Mouse (Mus musculus) midbrain, embryonic 12.5 days (tissue): Measurements from ENCODE around the gene Apeh. TPM values are rescaled to one million over a fixed set of nuclear protein-coding genes. Genes with fewer than 3 reads are reported as not detected.

Experiments used
- ATAC-seq: fragments of 200-750 bp; cut with Nextera tagmentation; 2 replicates; pipeline ENCODE4 v1.8.0; 2017; ENCODE audit warnings: low read depth, moderate TSS enrichment, moderate library complexity; ENCODE audit not compliant: low FRiP score
- H3K27ac ChIP-seq: fragments of 300-500 bp; sonication (generic); replicated peaks from 2 replicates; pipeline ENCODE4 v1.5.1; 2016; ENCODE audit warnings: mild to moderate bottlenecking
- H3K27me3 ChIP-seq: fragments of 300-500 bp; sonication (generic); 2 replicates; pipeline ENCODE4 v1.6.1; 2016; ENCODE audit warnings: mild to moderate bottlenecking
- H3K36me3 ChIP-seq: fragments of 300-500 bp; sonication (generic); 2 replicates; pipeline ENCODE4 v1.6.1; 2016
- H3K4me1 ChIP-seq: fragments of 300-500 bp; sonication (generic); 2 replicates; pipeline ENCODE4 v1.6.1; 2016
- H3K4me2 ChIP-seq: fragments of 300-500 bp; sonication (generic); replicated peaks from 2 replicates; pipeline ENCODE4 v1.6.1; 2016; ENCODE audit warnings: mild to moderate bottlenecking, moderate library complexity
- H3K4me3 ChIP-seq: fragments of 300-500 bp; sonication (generic); 2 replicates; pipeline ENCODE4 v1.5.1; 2016; ENCODE audit warnings: mild to moderate bottlenecking
- H3K9ac ChIP-seq: fragments of 300-500 bp; sonication (generic); replicated peaks from 2 replicates; pipeline ENCODE4 v1.6.1; 2016; ENCODE audit warnings: mild to moderate bottlenecking, moderate library complexity
- H3K9me3 ChIP-seq: fragments of 300-500 bp; sonication (generic); 2 replicates; pipeline ENCODE4 v1.6.1; 2016; ENCODE audit warnings: mild to moderate bottlenecking
- WGBS: fragments of 180-500 bp; shearing (Covaris S2); methylation state at CpG from one replicate; pipeline ENCODE4 v1.1.7; 2016; 5-methylcytosine and 5-hydroxymethylcytosine counted together
- polyA plus RNA-seq: library from polyadenylated mRNA; unstranded; fragments of >200 nt; fragmentation: Nextera tagmentation; extraction: Ambion mirVana; gene quantifications from 2 replicates; pipeline ENCODE4 v1.2.1, GENCODE M21; 2016

Apeh gene
- polyA plus RNA-seq, 1 experiment from 2014 or later: 63.2 TPM

DNA sequence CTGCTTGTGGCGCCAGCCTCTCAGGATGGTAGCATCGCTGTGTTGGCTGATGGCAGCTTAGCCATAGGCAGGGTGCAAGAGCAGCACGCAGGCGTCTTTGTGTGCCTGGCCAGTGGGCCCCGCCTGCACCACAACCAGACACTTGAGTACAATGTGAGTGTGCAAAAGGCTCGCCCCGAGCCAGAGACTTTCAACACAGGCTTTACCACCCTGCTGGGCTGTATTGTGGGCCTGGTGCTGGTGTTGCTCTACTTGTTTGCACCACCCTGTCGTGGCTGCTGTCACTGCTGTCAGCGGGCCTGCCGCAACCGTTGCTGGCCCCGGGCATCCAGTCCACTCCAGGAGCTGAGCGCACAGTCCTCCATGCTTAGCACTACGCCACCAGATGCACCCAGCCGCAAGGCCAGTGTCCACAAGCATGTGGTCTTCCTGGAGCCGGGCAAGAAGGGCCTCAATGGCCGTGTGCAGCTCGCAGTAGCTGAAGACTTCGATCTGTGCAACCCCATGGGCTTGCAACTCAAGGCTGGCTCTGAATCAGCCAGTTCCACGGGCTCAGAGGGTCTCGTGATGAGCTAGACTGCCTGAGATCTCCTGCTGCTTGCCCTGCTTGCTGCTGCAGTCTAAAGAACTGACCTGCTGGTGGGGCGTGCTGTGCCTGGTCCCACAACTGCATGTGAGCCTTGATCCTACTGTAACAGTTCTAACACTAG is 39.9 kb downstream of the Apeh start:
- Histone ChIP-seq H3K4me1 (peaks cover 11% of the 10 kb centered on the region), H3K9me3 (no peaks in the 10 kb centered on the region), H3K27me3 (no peaks in the 10 kb centered on the region), H3K9ac (no peak overlapping the region), H3K4me2 (no peak overlapping the region), H3K27ac (no peak overlapping the region), H3K36me3 (peaks cover 78% of the 10 kb centered on the region), H3K4me3 (no peak overlapping the region)
- ATAC-seq: no peak
- WGBS: 92% methylated on average over 22 of the region's 22 CpGs

DNA sequence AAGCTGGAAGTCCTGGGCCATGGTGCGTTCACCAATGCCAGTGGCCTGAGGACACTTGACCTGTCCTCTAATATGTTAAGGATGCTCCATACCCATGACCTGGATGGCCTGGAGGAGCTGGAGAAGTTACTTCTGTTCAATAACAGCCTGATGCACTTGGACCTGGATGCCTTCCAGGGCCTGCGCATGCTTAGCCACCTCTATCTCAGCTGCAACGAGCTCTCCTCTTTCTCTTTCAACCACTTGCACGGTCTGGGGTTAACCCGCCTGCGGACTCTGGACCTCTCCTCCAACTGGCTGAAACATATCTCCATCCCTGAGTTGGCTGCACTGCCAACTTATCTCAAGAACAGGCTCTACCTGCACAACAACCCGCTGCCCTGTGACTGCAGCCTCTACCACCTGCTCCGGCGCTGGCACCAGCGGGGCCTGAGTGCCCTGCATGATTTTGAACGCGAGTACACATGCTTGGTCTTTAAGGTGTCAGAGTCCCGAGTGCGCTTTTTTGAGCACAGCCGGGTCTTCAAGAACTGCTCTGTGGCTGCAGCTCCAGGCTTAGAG is 40.7 kb downstream of the Apeh start:
- Histone ChIP-seq H3K9ac (no peak overlapping the region), H3K4me1 (peaks cover 13% of the 10 kb centered on the region), H3K36me3 (peaks cover 71% of the 10 kb centered on the region), H3K27ac (no peak overlapping the region), H3K4me2 (no peak overlapping the region), H3K27me3 (no peaks in the 10 kb centered on the region), H3K4me3 (no peak overlapping the region), H3K9me3 (no peaks in the 10 kb centered on the region)
- 92% methylated on average over 15 of the region's 15 CpGs for WGBS
- no peak for ATAC-seq

DNA sequence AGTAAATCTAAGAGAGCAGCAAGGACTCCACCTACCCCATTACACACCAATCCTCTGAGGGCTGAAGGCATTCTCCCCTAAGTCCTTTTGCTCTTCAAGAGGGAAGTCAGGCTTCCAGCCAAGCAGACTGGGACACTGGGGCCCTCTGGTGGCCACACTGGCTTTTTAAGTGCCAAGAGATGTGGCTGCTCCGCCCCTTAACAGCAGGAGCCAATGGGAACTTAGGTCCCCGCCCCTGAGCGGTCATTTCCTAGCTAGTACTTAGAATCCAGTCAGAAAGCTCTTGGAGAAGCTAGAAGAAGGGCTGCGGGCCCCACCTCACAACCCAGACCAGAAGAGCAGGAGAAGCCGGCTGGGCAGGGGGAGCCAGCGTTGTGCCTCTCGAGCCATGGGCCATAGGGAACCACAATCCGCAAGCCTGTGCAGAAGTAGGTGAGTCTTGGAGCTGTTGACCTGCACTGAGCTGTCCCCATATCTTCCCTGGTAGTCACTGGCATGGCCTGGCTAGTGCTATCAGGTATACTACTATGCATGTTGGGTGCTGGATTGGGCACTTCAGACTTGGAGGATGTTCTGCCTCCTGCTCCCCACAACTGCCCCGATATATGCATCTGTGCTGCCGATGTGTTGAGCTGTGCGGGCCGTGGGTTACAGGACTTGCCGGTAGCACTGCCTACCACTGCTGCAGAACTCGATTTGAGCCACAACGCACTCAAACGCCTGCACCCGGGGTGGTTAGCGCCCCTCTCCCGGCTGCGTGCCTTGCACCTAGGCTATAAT is 41.3 kb downstream of the Apeh start, which contains the start of gene Amigo3:
Amigo3 (plus strand) TSS at position 275 of the 780 bp plus-strand sequence.
- Histone ChIP-seq H3K4me1 (peaks cover 20% of the 10 kb centered on the region), H3K36me3 (peaks cover 64% of the 10 kb centered on the region), H3K27ac (no peak within 1 kb of the TSS), H3K4me3 (no peak within 1 kb of the TSS), H3K4me2 (peak within 1 kb of the TSS; percentile 32), H3K9me3 (no peaks in the 10 kb centered on the region), H3K27me3 (no peaks in the 10 kb centered on the region), H3K9ac (no peak within 1 kb of the TSS; the same call in 1 of the 2 replicates)
- peak; percentile 21; the same call in 1 of the 2 replicates for ATAC-seq
- 54% methylated on average over 20 of the region's 20 CpGs for WGBS

DNA sequence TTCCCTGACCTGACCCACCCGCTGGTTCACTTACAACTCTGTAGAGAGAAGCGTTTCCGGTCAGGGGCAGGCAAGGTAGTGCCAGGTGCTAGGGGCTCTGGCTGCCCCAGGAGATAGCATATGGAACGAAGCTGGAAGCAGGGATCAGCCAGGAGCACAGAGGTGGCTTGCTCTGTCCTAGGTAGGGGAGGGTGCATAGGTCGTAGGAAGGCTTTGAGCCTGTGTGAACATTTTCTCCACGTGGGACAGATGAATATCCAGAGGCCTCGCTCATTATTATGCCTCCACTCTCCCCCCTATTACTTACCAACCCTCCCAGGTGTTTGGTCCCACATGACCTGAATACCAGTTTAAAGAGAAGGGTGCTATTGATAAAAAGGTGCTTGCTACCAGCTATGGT is 42.0 kb downstream of the Apeh start:
- H3K4me2 ChIP-seq: no peak overlapping the region
- H3K4me3 ChIP-seq: no peak overlapping the region
- WGBS: 75% methylated on average over 7 of the region's 7 CpGs
- H3K9ac ChIP-seq: no peak overlapping the region
- no peak overlapping the region for H3K27ac ChIP-seq
- peaks cover 60% of the 10 kb centered on the region for H3K36me3 ChIP-seq
- no peaks in the 10 kb centered on the region for H3K27me3 ChIP-seq
- ATAC-seq: no peak
- peaks cover 24% of the 10 kb centered on the region for H3K4me1 ChIP-seq
- no peaks in the 10 kb centered on the region for H3K9me3 ChIP-seq

DNA sequence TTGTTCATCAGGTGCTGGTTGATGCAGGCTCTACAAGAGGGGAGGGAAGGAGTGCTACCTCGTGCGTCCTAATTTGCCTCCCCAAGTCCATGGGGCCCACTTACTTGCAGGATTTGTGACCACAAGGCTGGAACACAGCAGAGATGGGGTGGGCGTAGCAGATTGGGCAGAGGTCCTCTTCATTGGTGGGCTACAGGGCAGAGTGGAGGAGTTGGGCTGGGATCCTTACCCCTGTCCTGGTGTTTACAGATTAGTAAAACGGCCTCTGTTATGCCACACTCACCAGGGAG is 42.5 kb downstream of the Apeh start:
- Histone ChIP-seq H3K9ac (no peak overlapping the region), H3K27ac (no peak overlapping the region), H3K9me3 (no peaks in the 10 kb centered on the region), H3K4me3 (no peak overlapping the region), H3K4me2 (no peak overlapping the region), H3K27me3 (no peaks in the 10 kb centered on the region), H3K36me3 (peaks cover 61% of the 10 kb centered on the region), H3K4me1 (peaks cover 24% of the 10 kb centered on the region)
- ATAC-seq: no peak
- 81% methylated on average over 4 of the region's 4 CpGs for WGBS

DNA sequence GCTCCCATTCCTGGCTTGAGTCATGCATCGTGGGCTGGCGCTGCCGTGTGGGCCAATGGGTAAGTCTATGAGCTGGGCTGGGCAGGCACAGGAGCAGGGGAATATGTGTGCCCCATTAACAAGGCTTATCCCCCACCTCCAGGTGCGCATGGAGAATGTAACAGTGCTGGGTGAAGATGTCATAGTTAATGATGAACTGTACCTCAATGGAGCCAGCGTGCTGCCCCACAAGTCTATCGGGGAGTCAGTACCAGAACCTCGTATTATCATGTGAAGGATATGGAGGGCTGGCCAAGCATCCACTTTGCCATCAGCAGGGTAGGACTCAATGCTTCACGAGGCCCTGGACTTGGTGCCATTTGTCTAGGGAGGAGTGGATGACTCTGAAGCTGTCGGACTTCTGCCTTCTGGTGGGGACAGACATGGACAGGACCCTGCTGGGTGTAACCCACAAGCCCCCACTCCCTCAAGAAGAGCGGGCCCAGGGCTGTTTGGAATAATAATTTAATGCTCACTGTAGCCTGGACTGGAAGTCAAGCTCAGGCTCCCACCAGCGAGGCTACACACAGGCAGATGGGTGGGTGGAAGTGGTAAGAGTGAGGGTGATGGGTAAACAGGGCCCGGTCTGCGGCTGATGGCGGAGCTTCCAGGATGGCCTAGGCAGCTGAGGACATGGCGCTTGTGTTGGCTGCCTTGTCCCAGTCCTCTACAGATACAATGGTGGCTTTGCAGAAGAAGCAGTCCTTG is 43.0 kb downstream of the Apeh start:
- Histone ChIP-seq H3K36me3 (peaks cover 62% of the 10 kb centered on the region), H3K4me2 (no peak overlapping the region), H3K4me1 (peaks cover 24% of the 10 kb centered on the region), H3K9me3 (no peaks in the 10 kb centered on the region), H3K4me3 (no peak overlapping the region), H3K27me3 (no peaks in the 10 kb centered on the region), H3K27ac (no peak overlapping the region), H3K9ac (no peak overlapping the region)
- 94% methylated on average over 15 of the region's 15 CpGs for WGBS
- ATAC-seq: no peak

DNA sequence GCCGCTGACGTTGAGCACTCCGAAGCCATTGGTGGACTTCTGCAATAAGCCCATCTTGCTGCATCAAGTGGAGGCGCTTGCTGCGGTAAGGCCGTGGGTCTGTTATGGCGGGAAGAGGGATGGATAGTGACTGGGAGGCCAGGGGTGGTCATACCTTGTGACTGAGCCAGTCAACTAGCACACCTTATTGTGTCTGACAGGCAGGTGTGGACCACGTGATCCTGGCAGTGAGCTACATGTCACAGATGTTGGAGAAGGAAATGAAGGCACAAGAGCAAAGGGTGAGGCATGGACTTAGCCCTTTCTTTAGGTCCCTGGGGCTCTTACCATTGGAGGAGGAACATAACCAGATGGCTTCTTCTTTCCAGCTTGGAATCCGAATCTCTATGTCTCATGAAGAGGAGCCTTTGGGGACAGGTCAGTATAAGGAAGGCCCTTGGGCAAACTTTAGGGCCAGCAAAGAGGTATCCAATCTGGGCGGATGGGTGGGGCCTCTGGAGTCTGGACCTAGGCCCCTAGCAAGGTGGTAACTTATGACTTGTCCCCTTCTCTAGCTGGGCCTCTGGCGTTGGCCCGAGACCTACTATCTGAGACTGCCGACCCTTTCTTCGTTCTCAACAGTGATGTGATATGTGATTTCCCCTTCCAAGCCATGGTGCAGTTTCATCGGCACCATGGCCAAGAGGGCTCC is 44.7 kb downstream of the Apeh start:
- Histone ChIP-seq H3K4me1 (peaks cover 24% of the 10 kb centered on the region), H3K4me3 (peak overlapping the region; percentile 72), H3K9me3 (no peaks in the 10 kb centered on the region), H3K9ac (peak overlapping the region; percentile 72), H3K36me3 (peaks cover 61% of the 10 kb centered on the region), H3K4me2 (peak overlapping the region; percentile 98), H3K27ac (peak overlapping the region; percentile 66), H3K27me3 (no peaks in the 10 kb centered on the region)
- 44% methylated on average over 15 of the region's 15 CpGs for WGBS
- ATAC-seq: peak; percentile 14

DNA sequence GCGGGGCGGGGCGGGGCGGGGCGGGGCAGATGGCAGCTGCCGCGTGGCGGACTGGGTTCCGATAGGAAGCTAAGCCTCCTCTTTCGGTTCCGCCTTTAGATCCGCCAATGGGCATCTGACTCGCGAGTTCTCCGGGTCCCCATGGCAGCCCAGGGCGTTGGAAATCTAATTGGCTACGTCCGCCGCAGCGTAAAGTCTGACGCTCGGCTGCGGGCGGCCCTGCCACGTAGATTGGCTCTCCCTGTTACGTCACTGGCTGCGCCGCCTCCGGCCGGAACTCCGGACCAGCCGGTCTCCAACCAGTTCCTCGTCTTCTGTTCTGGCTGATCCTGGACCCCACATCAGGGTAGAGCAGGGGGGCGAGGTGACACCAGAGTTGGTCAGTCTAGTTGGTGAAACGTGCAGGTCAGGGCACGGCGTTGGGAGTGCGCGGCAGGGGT is 45.4 kb downstream of the Apeh start, which contains the start of gene Gmppb:
Gmppb (plus strand) TSS at position 227 of the 440 bp plus-strand sequence.
- Histone ChIP-seq H3K9me3 (no peaks in the 10 kb centered on the region), H3K4me2 (peak within 1 kb of the TSS; percentile 98), H3K9ac (peak within 1 kb of the TSS; percentile 72), H3K4me3 (peak within 1 kb of the TSS; percentile 72), H3K27me3 (no peaks in the 10 kb centered on the region), H3K27ac (peak within 1 kb of the TSS; percentile 75), H3K36me3 (peaks cover 58% of the 10 kb centered on the region), H3K4me1 (peaks cover 24% of the 10 kb centered on the region)
- ATAC-seq: peak; percentile 94
- WGBS: 0% methylated on average over 38 of the region's 39 CpGs

DNA sequence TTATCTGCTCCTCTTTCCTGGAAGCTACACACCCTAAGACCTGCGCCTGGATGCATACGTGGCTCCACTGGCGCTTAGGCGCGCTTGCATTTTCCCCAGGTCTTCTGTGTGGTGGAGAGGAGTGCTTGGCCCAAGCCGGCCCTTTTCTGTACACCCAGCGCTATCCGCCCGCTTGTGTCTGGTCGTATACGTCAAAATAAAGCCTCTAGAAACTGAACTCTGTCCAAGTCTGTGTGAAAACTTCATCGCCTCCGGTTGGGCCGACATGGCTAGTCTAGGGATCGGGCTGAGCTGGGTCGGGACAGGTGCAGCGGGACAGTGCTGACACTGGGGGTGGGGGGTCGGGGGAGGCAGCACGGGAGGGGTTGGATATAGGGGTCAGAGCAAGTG is 45.8 kb downstream of the Apeh start:
- peaks cover 54% of the 10 kb centered on the region for H3K36me3 ChIP-seq
- peak; percentile 59 for ATAC-seq

DNA sequence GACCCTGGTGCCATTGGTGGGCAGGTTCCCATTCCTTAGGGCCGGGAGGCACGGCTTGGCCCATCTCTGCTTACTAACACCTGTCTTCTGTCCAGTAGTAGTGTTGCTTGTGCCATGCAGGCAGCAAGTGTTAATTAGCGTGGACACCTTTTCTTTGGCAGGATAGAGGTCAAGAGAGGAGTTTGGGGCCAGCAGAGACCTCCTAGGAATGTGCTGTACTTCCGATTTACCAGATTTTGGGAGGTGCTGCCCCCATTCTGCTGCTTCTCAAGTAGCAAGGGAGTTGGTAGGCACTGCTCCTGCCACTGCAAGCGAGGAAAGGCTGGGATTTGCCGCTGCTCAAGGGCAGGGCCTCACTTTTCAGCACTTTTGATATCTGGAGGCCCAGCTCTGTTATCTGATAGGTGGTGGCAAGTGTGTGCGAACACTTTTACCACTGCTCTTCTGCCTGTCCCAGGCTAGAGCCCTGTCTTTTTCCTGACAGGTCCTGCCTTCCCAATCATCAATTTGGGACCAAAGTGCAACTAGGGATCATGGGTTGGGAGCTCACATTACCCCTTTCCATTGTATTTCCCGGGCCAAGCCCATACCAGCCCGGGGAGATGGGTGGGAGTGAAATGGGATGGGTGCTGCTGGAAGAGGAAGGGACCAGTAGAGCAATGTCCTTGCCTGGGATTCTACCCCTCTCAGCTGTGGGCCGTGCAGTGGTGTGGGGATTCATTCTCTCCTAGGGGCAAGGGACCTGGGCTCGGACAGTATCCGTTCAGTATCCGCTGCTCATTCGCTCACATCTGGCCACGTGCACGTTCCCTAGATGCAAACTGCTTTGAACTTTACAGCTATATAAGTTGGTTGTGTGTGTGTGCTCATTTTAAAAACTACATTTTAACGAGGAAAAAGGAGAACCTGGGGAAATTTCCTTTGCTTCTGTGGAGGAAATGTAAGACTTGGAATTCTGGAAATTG is 46.5 kb downstream of the Apeh start:
- Histone ChIP-seq H3K27ac (peak overlapping the region; percentile 75), H3K4me2 (peak overlapping the region; percentile 98), H3K9me3 (no peaks in the 10 kb centered on the region), H3K27me3 (no peaks in the 10 kb centered on the region), H3K36me3 (peaks cover 56% of the 10 kb centered on the region), H3K9ac (peak overlapping the region; percentile 72), H3K4me3 (peak overlapping the region; percentile 72), H3K4me1 (peaks cover 19% of the 10 kb centered on the region)
- ATAC-seq: no peak
- WGBS: 47% methylated on average over 17 of the region's 17 CpGs

More for the DNA sequence above, 45.8 kb downstream of the Apeh start:
- Histone ChIP-seq H3K4me2 (peak overlapping the region; percentile 98), H3K27ac (peak overlapping the region; percentile 75), H3K9me3 (no peaks in the 10 kb centered on the region), H3K4me3 (peak overlapping the region; percentile 72), H3K27me3 (no peaks in the 10 kb centered on the region), H3K9ac (peak overlapping the region; percentile 72), H3K4me1 (peaks cover 24% of the 10 kb centered on the region)
- under 1% methylated on average over 17 of the region's 19 CpGs for WGBS
